Mouse (Mus musculus): ENCODE measurements around the gene Prnp. TPM values are rescaled to one million over a fixed set of nuclear protein-coding genes. Genes with fewer than 3 reads are reported as not detected.

Prnp gene
- total and polyA plus RNA-seq, 2 experiments from 2014 or later, result 90.6 to 139 TPM

DNA sequence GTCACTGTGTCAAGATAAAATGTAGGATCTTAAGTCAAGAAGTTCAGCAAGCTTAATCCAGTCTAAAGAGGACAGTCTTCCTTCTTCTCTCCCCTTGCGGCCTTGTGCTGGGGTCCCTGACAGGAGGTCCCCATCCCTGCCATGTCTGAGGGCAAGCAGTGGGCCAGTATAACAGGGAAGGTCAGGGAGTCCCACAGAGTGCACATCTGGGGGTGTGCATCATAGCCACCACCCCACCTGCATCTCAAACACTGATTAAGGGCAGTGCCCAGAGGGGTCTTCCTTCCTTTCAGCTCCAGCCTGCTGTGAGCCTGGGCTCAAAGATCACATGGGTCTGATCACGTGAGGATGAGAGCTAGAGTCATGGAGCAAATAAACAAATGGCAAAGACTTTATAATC is 51.9 kb downstream of the Prnp start:
- Histone ChIP-seq H3K27ac (ENCODE audit: low read depth) (no peak overlapping the region), H3K4me3 (ENCODE audit: low read depth, low read length) (no peak overlapping the region), H3K9ac (replicated peaks; ENCODE audit: low read depth, low read length) (no peak overlapping the region), H3K4me2 (ENCODE audit: low read depth, low read length) (no peak overlapping the region), H3K27me3 (ENCODE audit: control insufficient read depth, insufficient read depth, low read length) (no peaks in the 10 kb centered on the region), H3K9me3 (replicated peaks; ENCODE audit: control insufficient read depth, low read length) (no peaks in the 10 kb centered on the region), H3K4me1 (ENCODE audit: control insufficient read depth, insufficient read depth) (peaks cover 6% of the 10 kb centered on the region; the same call in 1 of the 2 replicates), H3K36me3 (replicated peaks; ENCODE audit: control insufficient read depth, insufficient read depth, low read length) (no peaks in the 10 kb centered on the region)
- WGBS, result 71% methylated on average over 2 of the region's 2 CpGs
- ATAC-seq (ENCODE audit: insufficient read depth, low read depth), result no peak
- DNase-seq (ENCODE audit: low spot score), result no peak
- TF ChIP-seq EP300 (IDR thresholded peaks at IDR 0.05; ENCODE audit: low read depth), result no peak

DNA sequence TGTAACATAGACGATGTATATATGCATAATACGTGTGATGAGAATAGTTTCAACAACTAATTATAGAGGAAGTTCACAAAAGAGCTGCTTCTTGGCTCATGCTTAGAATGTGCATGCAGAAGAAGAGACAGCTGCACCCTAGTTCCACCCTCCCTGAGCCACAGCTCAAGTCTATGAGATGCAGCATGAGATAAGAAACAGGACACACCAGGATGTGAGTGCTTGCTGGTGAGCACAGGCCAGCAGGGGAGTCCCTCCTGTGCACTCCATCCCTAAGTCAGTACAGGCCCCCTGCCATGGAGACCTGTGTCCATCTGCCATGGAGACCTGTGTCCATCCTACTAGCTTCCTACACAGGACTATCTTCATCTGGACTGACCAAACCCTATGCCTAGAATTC is 60.9 kb downstream of the Prnp start:
- no peak for DNase-seq (ENCODE audit: low spot score)
- H3K9me3 ChIP-seq (replicated peaks; ENCODE audit: control insufficient read depth, low read length), result no peaks in the 10 kb centered on the region

DNA sequence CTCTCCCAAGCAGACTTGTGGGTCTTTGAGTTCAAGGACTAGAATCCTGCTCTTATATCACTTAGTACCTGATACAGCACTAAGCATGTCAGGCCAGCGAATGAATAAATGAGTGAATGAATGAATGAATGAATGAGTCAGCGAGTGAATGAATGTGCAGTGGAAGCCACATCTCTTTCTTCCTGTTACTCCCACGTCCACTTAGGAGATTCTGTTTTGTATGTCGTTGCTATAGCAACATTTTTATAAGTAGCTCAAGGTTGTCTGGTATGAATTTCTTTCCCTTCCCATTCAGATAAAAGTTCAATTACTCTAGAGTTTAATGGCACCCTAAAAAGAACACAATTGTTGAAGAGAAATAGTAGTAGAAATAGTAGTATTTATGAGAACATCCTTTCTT is 61.4 kb downstream of the Prnp start:
- Histone ChIP-seq H3K9me3 (replicated peaks; ENCODE audit: control insufficient read depth, low read length) (no peaks in the 10 kb centered on the region), H3K4me2 (ENCODE audit: low read depth, low read length) (no peak overlapping the region), H3K9ac (replicated peaks; ENCODE audit: low read depth, low read length) (no peak overlapping the region), H3K4me1 (ENCODE audit: control insufficient read depth, insufficient read depth) (no peaks in the 10 kb centered on the region), H3K27ac (ENCODE audit: low read depth) (no peak overlapping the region), H3K36me3 (replicated peaks; ENCODE audit: control insufficient read depth, insufficient read depth, low read length) (no peaks in the 10 kb centered on the region), H3K27me3 (ENCODE audit: control insufficient read depth, insufficient read depth, low read length) (no peaks in the 10 kb centered on the region), H3K4me3 (ENCODE audit: low read depth, low read length) (no peak overlapping the region)
- ATAC-seq (ENCODE audit: insufficient read depth, low read depth) (no peak), DNase-seq (ENCODE audit: low spot score) (no peak)
- 60% methylated on average over 4 of the region's 4 CpGs for WGBS
- TF ChIP-seq EP300 (IDR thresholded peaks at IDR 0.05; ENCODE audit: low read depth) (no peak), CTCF (IDR thresholded peaks at IDR 0.05; ENCODE audit: low read depth) (no peak)

More for the DNA sequence above, 60.9 kb downstream of the Prnp start:
- Histone ChIP-seq H3K36me3 (replicated peaks; ENCODE audit: control insufficient read depth, insufficient read depth, low read length) (no peaks in the 10 kb centered on the region), H3K27me3 (ENCODE audit: control insufficient read depth, insufficient read depth, low read length) (no peaks in the 10 kb centered on the region), H3K4me2 (ENCODE audit: low read depth, low read length) (no peak overlapping the region), H3K9ac (replicated peaks; ENCODE audit: low read depth, low read length) (no peak overlapping the region), H3K4me3 (ENCODE audit: low read depth, low read length) (no peak overlapping the region), H3K4me1 (ENCODE audit: control insufficient read depth, insufficient read depth) (no peaks in the 10 kb centered on the region), H3K27ac (ENCODE audit: low read depth) (no peak overlapping the region)
- no peak for ATAC-seq (ENCODE audit: insufficient read depth, low read depth)
- TF ChIP-seq CTCF (IDR thresholded peaks at IDR 0.05; ENCODE audit: low read depth) (no peak), EP300 (IDR thresholded peaks at IDR 0.05; ENCODE audit: low read depth) (no peak)
- 83% methylated on average over 2 of the region's 2 CpGs for WGBS

DNA sequence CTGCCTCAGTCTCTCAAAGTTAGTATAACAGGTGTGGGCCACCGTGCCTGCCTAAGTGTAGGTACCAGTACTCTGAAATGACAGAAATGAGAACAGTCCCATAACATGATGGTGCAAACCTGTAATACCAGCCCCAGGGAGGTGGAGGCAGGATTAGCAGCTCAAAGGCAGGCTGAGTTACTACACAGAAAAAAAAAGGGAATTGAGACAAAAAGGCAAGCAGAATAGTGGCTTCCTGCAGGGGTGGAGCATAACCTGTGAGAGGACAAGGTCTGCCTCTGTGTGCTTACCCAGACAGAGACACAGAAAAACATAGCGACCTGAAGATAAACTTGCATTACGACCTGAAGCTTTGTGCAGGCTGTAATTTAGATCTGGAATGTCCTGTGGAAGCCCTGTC is 66.9 kb downstream of the Prnp start:
- H3K9ac ChIP-seq (replicated peaks; ENCODE audit: low read depth, low read length), result no peak overlapping the region
- H3K27ac ChIP-seq (ENCODE audit: low read depth), result no peak overlapping the region
- no peak overlapping the region for H3K4me3 ChIP-seq (ENCODE audit: low read depth, low read length)
- WGBS, result 70% methylated on average over 3 of the region's 3 CpGs
- no peak for ATAC-seq (ENCODE audit: insufficient read depth, low read depth)
- no peak for DNase-seq (ENCODE audit: low spot score)
- H3K9me3 ChIP-seq (replicated peaks; ENCODE audit: control insufficient read depth, low read length), result peaks cover 4% of the 10 kb centered on the region; the same call in 1 of the 2 replicates
- peaks cover 7% of the 10 kb centered on the region for H3K4me1 ChIP-seq (ENCODE audit: control insufficient read depth, insufficient read depth)
- no peaks in the 10 kb centered on the region for H3K27me3 ChIP-seq (ENCODE audit: control insufficient read depth, insufficient read depth, low read length)
- no peaks in the 10 kb centered on the region for H3K36me3 ChIP-seq (replicated peaks; ENCODE audit: control insufficient read depth, insufficient read depth, low read length)
- no peak overlapping the region for H3K4me2 ChIP-seq (ENCODE audit: low read depth, low read length)
- TF ChIP-seq CTCF (IDR thresholded peaks at IDR 0.05; ENCODE audit: low read depth) (no peak), EP300 (IDR thresholded peaks at IDR 0.05; ENCODE audit: low read depth) (no peak)

DNA sequence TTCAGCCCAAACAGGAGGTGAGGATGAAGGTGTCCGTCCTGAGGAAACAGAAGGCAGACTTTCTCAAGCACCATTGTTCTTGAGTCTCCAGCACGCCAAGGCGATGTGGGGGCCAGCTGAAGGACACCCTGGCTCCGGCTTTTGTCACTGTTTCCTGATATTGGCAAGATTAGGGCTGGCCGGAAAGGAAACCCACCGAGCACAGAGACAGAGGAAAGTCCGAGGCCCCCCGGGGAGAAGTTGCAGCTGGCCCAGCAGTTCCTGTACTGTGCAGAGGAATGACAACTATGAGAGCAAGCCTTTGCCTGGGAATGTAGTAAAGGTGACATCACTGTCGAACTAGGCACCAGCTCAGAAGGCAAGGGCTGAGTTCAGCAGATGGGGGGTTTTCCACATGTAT is 71.1 kb downstream of the Prnp start:
- peak; percentile 90 for ATAC-seq (ENCODE audit: insufficient read depth, low read depth)
- peak overlapping the region; percentile 67 for H3K27ac ChIP-seq (ENCODE audit: low read depth)
- no peaks in the 10 kb centered on the region for H3K36me3 ChIP-seq (replicated peaks; ENCODE audit: control insufficient read depth, insufficient read depth, low read length)
- no peaks in the 10 kb centered on the region for H3K27me3 ChIP-seq (ENCODE audit: control insufficient read depth, insufficient read depth, low read length)
- H3K9ac ChIP-seq (replicated peaks; ENCODE audit: low read depth, low read length), result 0 out of 2 replicates have a peak overlapping the region, but pooled peaks have one; percentile 14
- no peak for TF ChIP-seq CTCF (IDR thresholded peaks at IDR 0.05; ENCODE audit: low read depth)
- peak; percentile 92 for TF ChIP-seq EP300 (IDR thresholded peaks at IDR 0.05; ENCODE audit: low read depth)
- peaks cover 8% of the 10 kb centered on the region for H3K4me1 ChIP-seq (ENCODE audit: control insufficient read depth, insufficient read depth)
- DNase-seq (ENCODE audit: low spot score), result peak; percentile 61
- peaks cover 4% of the 10 kb centered on the region; the same call in 1 of the 2 replicates for H3K9me3 ChIP-seq (replicated peaks; ENCODE audit: control insufficient read depth, low read length)
- 11% methylated on average over 9 of the region's 9 CpGs for WGBS
- peak overlapping the region; percentile 29; the same call in 1 of the 2 replicates for H3K4me2 ChIP-seq (ENCODE audit: low read depth, low read length)
- H3K4me3 ChIP-seq (ENCODE audit: low read depth, low read length), result no peak overlapping the region

DNA sequence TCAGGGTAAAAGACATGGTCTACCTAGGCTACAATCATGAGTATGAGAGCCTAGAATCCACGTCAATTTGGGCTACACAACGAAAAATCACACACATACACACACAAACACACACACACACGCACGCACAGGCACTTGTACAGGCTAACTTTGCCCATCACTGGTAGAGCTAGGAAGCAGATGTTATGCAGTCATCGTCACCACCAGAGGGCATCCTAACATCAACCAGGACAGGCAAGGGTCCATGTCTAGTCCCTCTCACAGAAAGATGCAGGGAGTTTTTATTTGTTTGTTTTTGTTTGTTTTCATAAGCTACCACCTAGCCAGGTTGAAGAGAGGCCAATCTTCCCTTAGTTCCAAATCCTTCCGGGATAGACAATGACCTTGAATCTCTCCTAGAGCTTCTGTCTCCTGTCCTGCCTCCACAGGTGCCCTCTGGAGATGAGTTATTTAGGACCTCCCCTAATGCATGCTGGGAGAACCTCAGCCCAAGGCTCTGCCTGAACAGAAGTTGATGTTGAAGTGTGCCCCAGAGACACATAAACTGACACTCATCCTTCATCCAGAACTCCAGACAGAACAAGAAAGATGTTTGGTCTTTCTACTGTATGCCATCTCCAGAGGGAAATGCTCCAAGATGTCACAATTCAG is 72.9 kb downstream of the Prnp start:
- Histone ChIP-seq H3K4me2 (ENCODE audit: low read depth, low read length) (no peak overlapping the region), H3K4me3 (ENCODE audit: low read depth, low read length) (no peak overlapping the region), H3K27ac (ENCODE audit: low read depth) (no peak overlapping the region), H3K9ac (replicated peaks; ENCODE audit: low read depth, low read length) (no peak overlapping the region), H3K9me3 (replicated peaks; ENCODE audit: control insufficient read depth, low read length) (peaks cover 3% of the 10 kb centered on the region; the same call in 1 of the 2 replicates), H3K36me3 (replicated peaks; ENCODE audit: control insufficient read depth, insufficient read depth, low read length) (no peaks in the 10 kb centered on the region), H3K4me1 (ENCODE audit: control insufficient read depth, insufficient read depth) (peaks cover 8% of the 10 kb centered on the region), H3K27me3 (ENCODE audit: control insufficient read depth, insufficient read depth, low read length) (no peaks in the 10 kb centered on the region)
- WGBS, result 9% methylated on average over 6 of the region's 6 CpGs
- peak; percentile 84 for DNase-seq (ENCODE audit: low spot score)
- peak; percentile 97 for TF ChIP-seq CTCF (IDR thresholded peaks at IDR 0.05; ENCODE audit: low read depth)
- TF ChIP-seq EP300 (IDR thresholded peaks at IDR 0.05; ENCODE audit: low read depth), result no peak
- peak; percentile 69 for ATAC-seq (ENCODE audit: insufficient read depth, low read depth)
